Mouse (Mus musculus): ENCODE results near the gene Stambp. TPM values are rescaled to one million over a fixed set of nuclear protein-coding genes. Genes with fewer than 3 reads are reported as not detected.

The Stambp gene
- polyA plus RNA-seq, 1 experiment: 8.8 TPM

DNA sequence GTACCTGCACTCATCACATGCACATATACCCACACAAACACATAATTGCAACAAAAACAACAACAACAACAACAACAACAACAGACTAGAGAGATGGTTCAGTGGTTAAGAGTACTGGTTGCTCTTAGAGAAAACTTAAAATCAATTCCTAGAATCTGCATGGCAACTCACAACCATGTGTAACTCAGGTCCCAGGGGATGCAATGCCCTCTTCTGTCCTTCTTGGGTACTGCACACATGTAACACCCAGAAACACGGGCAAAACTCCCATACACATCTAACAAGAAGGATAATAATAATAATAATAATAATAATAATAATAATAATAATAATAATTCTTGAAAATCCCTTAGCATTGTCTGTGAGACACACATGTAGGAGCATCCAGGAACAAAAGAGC is 60.0 kb downstream of the Stambp start:
- H3K79me2 ChIP-seq (ENCODE audit: control insufficient read depth, insufficient read depth): no peaks in the 10 kb centered on the region
- no peaks in the 10 kb centered on the region for H3K27me3 ChIP-seq (ENCODE audit: control insufficient read depth, insufficient read depth, insufficient read length)
- TF ChIP-seq TCF3 (IDR thresholded peaks at IDR 0.05; ENCODE audit: insufficient read length, low read depth) (no peak), MYOG (IDR thresholded peaks at IDR 0.05; ENCODE audit: control insufficient read depth in 1 of 3, insufficient read depth in 1 of 3, insufficient read length in 2 of 3, low read depth in 2 of 3) (no peak), TCF12 (IDR thresholded peaks at IDR 0.05; ENCODE audit: insufficient read depth, poor library complexity, severe bottlenecking) (no peak), CEBPB (IDR thresholded peaks at IDR 0.05; ENCODE audit: insufficient read depth, poor library complexity, severe bottlenecking) (no peak), POLR2A (IDR thresholded peaks at IDR 0.05; ENCODE audit: insufficient read length, low read depth) (no peak), SRF (IDR thresholded peaks at IDR 0.05; ENCODE audit: control insufficient read depth, insufficient read length, low read depth) (no peak), E2F4 (IDR thresholded peaks at IDR 0.05; ENCODE audit: insufficient read depth) (no peak), MYOD1 (IDR thresholded peaks at IDR 0.05; ENCODE audit: control insufficient read depth in 1 of 3, insufficient read length in 2 of 3, low read depth in 2 of 3) (no peak), USF1 (IDR thresholded peaks at IDR 0.05; ENCODE audit: low read depth) (no peak), MAX (IDR thresholded peaks at IDR 0.05; ENCODE audit: low read depth) (no peak), REST (IDR thresholded peaks at IDR 0.05; ENCODE audit: insufficient read depth, insufficient read length) (no peak), POLR2AphosphoS2 (IDR thresholded peaks at IDR 0.05; ENCODE audit: insufficient read length, low read depth) (no peak)
- H3K36me3 ChIP-seq (ENCODE audit: control insufficient read depth, insufficient read depth): no peaks in the 10 kb centered on the region
- no peak overlapping the region for H3K4me3 ChIP-seq
- no peak overlapping the region for H3ac ChIP-seq (ENCODE audit: control insufficient read depth, insufficient read length)
- no peak overlapping the region for H3K4me2 ChIP-seq (ENCODE audit: low read depth)

DNA sequence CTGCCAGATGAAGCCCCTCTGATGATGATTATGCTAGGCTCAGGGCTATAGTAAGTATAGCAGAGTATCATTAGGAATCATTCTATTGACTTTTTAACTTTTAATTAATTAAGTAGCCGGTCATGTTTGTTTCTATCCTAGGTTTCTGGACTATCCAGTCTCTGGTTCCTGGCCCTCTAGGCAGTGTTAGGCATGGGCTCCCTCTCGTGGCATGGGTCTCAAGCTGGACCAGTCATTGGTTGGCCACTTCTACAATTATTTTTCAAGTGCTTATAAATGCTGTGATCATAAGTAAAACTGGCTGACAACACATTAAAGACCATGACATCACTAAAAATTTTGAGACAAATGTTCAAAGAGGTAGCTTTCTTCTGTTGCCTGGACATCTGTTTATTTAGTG is 62.3 kb downstream of the Stambp start:
- no peak overlapping the region for H3ac ChIP-seq (ENCODE audit: control insufficient read depth, insufficient read length)

DNA sequence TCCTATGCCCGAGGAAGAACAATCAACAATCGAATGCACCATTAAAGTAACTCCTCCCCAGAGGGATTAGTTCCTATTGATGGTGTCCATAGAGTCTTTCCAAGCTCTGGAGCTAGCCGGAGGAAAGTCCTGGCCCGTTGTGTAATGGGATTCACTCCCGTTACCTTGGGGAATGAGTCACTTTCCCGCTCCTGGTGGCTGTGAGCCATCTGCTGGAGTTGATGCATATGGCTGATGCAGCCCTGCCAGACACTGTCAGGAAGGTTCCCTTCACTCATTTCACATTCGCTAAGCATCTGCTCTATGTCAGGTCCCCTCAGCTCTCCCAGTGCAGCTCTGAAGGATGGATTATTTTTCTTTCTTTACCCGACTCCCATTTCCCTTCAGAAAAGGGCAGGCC is 63.1 kb downstream of the Stambp start:
- Histone ChIP-seq H3K4me3 (no peak overlapping the region), H3K36me3 (ENCODE audit: control insufficient read depth, insufficient read depth) (no peaks in the 10 kb centered on the region), H3K79me2 (ENCODE audit: control insufficient read depth, insufficient read depth) (peaks cover 16% of the 10 kb centered on the region), H3K4me2 (ENCODE audit: low read depth) (peak overlapping the region; percentile 32), H3ac (ENCODE audit: control insufficient read depth, insufficient read length) (no peak overlapping the region), H3K27me3 (ENCODE audit: control insufficient read depth, insufficient read depth, insufficient read length) (no peaks in the 10 kb centered on the region)
- TF ChIP-seq CEBPB (IDR thresholded peaks at IDR 0.05; ENCODE audit: insufficient read depth, poor library complexity, severe bottlenecking) (no peak), MYOD1 (IDR thresholded peaks at IDR 0.05; ENCODE audit: control insufficient read depth in 1 of 3, insufficient read length in 2 of 3, low read depth in 2 of 3) (no peak), REST (IDR thresholded peaks at IDR 0.05; ENCODE audit: insufficient read depth, insufficient read length) (no peak), USF1 (IDR thresholded peaks at IDR 0.05; ENCODE audit: low read depth) (no peak), MYOG (IDR thresholded peaks at IDR 0.05; ENCODE audit: control insufficient read depth in 1 of 3, insufficient read depth in 1 of 3, insufficient read length in 2 of 3, low read depth in 2 of 3) (no peak), POLR2A (IDR thresholded peaks at IDR 0.05; ENCODE audit: insufficient read length, low read depth) (no peak), SRF (IDR thresholded peaks at IDR 0.05; ENCODE audit: control insufficient read depth, insufficient read length, low read depth) (no peak), TCF3 (IDR thresholded peaks at IDR 0.05; ENCODE audit: insufficient read length, low read depth) (no peak), E2F4 (IDR thresholded peaks at IDR 0.05; ENCODE audit: insufficient read depth) (no peak), MAX (IDR thresholded peaks at IDR 0.05; ENCODE audit: low read depth) (no peak), TCF12 (IDR thresholded peaks at IDR 0.05; ENCODE audit: insufficient read depth, poor library complexity, severe bottlenecking) (no peak), POLR2AphosphoS2 (IDR thresholded peaks at IDR 0.05; ENCODE audit: insufficient read length, low read depth) (no peak)

More for the DNA sequence above, 62.3 kb downstream of the Stambp start:
- H3K4me2 ChIP-seq (ENCODE audit: low read depth): no peak overlapping the region
- no peak overlapping the region for H3K4me3 ChIP-seq
- H3K79me2 ChIP-seq (ENCODE audit: control insufficient read depth, insufficient read depth): peaks cover 10% of the 10 kb centered on the region
- no peaks in the 10 kb centered on the region for H3K36me3 ChIP-seq (ENCODE audit: control insufficient read depth, insufficient read depth)
- TF ChIP-seq MYOG (IDR thresholded peaks at IDR 0.05; ENCODE audit: control insufficient read depth in 1 of 3, insufficient read depth in 1 of 3, insufficient read length in 2 of 3, low read depth in 2 of 3): no peak
- TF ChIP-seq MAX (IDR thresholded peaks at IDR 0.05; ENCODE audit: low read depth): no peak
- TF ChIP-seq SRF (IDR thresholded peaks at IDR 0.05; ENCODE audit: control insufficient read depth, insufficient read length, low read depth): no peak
- no peaks in the 10 kb centered on the region for H3K27me3 ChIP-seq (ENCODE audit: control insufficient read depth, insufficient read depth, insufficient read length)

DNA sequence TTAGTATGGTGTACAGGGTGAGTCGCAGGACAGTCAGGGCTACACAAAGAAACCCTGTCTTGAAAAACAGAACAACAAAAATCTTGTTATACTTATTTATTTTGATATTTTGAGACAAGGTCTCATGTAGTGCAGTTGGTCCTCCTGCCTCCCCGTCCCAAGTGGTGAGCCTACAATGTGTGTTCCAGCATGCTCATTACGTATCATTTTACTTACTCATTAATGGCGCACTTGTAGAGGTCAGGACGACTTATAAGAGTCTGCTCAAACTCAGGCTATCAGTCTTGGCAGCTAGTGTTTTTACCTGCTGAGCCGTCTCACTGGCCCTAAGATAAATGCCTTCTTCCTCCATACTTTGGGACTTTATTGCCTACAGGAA is 65.4 kb downstream of the Stambp start:
- Histone ChIP-seq H3K4me2 (ENCODE audit: low read depth) (peak overlapping the region; percentile 73), H3K27me3 (ENCODE audit: control insufficient read depth, insufficient read depth, insufficient read length) (no peaks in the 10 kb centered on the region), H3K4me3 (peak overlapping the region; percentile 42), H3K79me2 (ENCODE audit: control insufficient read depth, insufficient read depth) (peaks cover 16% of the 10 kb centered on the region), H3ac (ENCODE audit: control insufficient read depth, insufficient read length) (peak overlapping the region; percentile 35), H3K36me3 (ENCODE audit: control insufficient read depth, insufficient read depth) (no peaks in the 10 kb centered on the region)
- TF ChIP-seq POLR2AphosphoS2 (IDR thresholded peaks at IDR 0.05; ENCODE audit: insufficient read length, low read depth) (no peak), POLR2A (IDR thresholded peaks at IDR 0.05; ENCODE audit: insufficient read length, low read depth) (no peak), MYOD1 (IDR thresholded peaks at IDR 0.05; ENCODE audit: control insufficient read depth in 1 of 3, insufficient read length in 2 of 3, low read depth in 2 of 3) (no peak)

DNA sequence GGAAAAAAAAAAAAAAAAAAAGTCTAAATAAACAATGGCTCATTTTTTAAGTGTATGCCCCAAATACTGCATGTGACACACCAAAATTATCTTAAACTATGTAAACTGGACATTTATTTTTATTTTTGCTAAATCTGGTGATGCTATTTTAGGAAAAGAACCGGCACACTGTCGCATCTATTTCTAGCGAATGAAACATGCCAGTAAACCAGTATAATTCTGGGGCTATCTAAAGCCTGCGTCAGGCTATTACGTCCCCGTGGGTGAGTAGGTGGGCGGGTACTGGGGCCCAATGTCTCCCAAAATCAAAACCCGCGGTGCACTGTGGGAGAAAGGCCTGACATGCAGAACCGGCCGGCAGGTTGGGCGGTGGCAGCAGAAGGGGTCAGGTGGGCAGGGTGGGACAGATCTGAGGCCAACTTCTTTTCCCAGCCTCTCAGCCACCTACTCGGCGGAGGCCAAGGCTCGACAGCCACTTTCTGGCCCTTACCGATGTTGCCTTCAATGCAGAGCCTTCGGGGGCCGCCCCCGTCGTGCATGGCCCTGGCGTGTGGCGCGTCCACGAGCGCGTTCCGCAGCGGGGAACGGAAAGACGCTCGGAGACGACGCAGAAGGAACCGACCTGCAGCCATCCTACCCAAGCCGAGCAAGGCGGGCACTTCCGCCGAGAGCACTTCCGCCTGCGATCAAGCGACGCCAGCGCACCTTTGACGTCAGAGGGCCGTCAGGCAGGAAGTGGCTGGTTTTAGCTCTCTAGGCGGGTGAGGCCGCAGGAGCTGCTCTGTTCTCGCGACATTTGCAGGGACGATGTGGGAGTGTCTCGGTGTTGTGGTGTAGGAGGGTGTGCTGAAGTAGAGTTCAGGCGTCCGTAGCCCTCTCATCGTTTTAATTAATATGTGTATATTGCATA is 66.0 kb downstream of the Stambp start, which contains the start of gene Dguok:
Gene Dguok (minus strand): TSS at position 712 of the 910 bp plus-strand sequence.
- peak within 1 kb of the TSS; percentile 96 for H3K4me2 ChIP-seq (ENCODE audit: low read depth)
- H3ac ChIP-seq (ENCODE audit: control insufficient read depth, insufficient read length): peak within 1 kb of the TSS; percentile 35
- H3K27me3 ChIP-seq (ENCODE audit: control insufficient read depth, insufficient read depth, insufficient read length): no peaks in the 10 kb centered on the region
- peak within 1 kb of the TSS; percentile 42 for H3K4me3 ChIP-seq
- H3K36me3 ChIP-seq (ENCODE audit: control insufficient read depth, insufficient read depth): no peaks in the 10 kb centered on the region
- TF ChIP-seq SRF (IDR thresholded peaks at IDR 0.05; ENCODE audit: control insufficient read depth, insufficient read length, low read depth): peak; percentile 87
- peak in 1 of 3 experiments; percentile 17 for TF ChIP-seq MYOD1 (IDR thresholded peaks at IDR 0.05; ENCODE audit: control insufficient read depth in 1 of 3, insufficient read length in 2 of 3, low read depth in 2 of 3)
- no peak for TF ChIP-seq CEBPB (IDR thresholded peaks at IDR 0.05; ENCODE audit: insufficient read depth, poor library complexity, severe bottlenecking)
- TF ChIP-seq MYOG (IDR thresholded peaks at IDR 0.05; ENCODE audit: control insufficient read depth in 1 of 3, insufficient read depth in 1 of 3, insufficient read length in 2 of 3, low read depth in 2 of 3): peak in 2 of 3 experiments; percentile 3 to 60
- peak; percentile 84 for TF ChIP-seq POLR2AphosphoS2 (IDR thresholded peaks at IDR 0.05; ENCODE audit: insufficient read length, low read depth)
- TF ChIP-seq REST (IDR thresholded peaks at IDR 0.05; ENCODE audit: insufficient read depth, insufficient read length): peak; percentile 6
- TF ChIP-seq USF1 (IDR thresholded peaks at IDR 0.05; ENCODE audit: low read depth): no peak
- no peak for TF ChIP-seq TCF3 (IDR thresholded peaks at IDR 0.05; ENCODE audit: insufficient read length, low read depth)
- TF ChIP-seq TCF12 (IDR thresholded peaks at IDR 0.05; ENCODE audit: insufficient read depth, poor library complexity, severe bottlenecking): no peak
- peak; percentile 86 for TF ChIP-seq POLR2A (IDR thresholded peaks at IDR 0.05; ENCODE audit: insufficient read length, low read depth)
- no peak for TF ChIP-seq E2F4 (IDR thresholded peaks at IDR 0.05; ENCODE audit: insufficient read depth)
- TF ChIP-seq MAX (IDR thresholded peaks at IDR 0.05; ENCODE audit: low read depth): no peak
- H3K79me2 ChIP-seq (ENCODE audit: control insufficient read depth, insufficient read depth): peaks cover 16% of the 10 kb centered on the region

Data from myocyte (in vitro differentiated cells).